Mouse (Mus musculus) forebrain, embryonic 16.5 days (tissue): Measurements from ENCODE around the gene Cep170b. TPM values are rescaled to one million over a fixed set of nuclear protein-coding genes. Genes with fewer than 3 reads are reported as not detected.

Experiments
- ATAC-seq: fragments of 200-750 bp; cut with Nextera tagmentation; 2 replicates; pipeline ENCODE4 v1.8.0; 2017; ENCODE audit warnings: mild to moderate bottlenecking, moderate library complexity
- H3K27ac ChIP-seq: fragments of 300-500 bp; sonication (generic); 2 replicates; pipeline ENCODE4 v1.5.1; 2014; ENCODE audit warnings: low read length, control low read depth
- H3K27me3 ChIP-seq: fragments of 300-500 bp; sonication (generic); replicated peaks from 2 replicates; pipeline ENCODE4 v1.6.1; 2014; ENCODE audit warnings: low read length; ENCODE audit not compliant: control insufficient read depth, insufficient read depth
- H3K36me3 ChIP-seq: fragments of 300-500 bp; sonication (generic); 2 replicates; pipeline ENCODE4 v1.6.1; 2014; ENCODE audit not compliant: control insufficient read depth, insufficient read depth
- H3K4me1 ChIP-seq: fragments of 300-500 bp; sonication (generic); replicated peaks from 2 replicates; pipeline ENCODE4 v1.6.1; 2014; ENCODE audit warnings: low read length; ENCODE audit not compliant: control insufficient read depth, insufficient read depth
- H3K4me2 ChIP-seq: fragments of 300-500 bp; sonication (generic); 2 replicates; pipeline ENCODE4 v1.6.1; 2014; ENCODE audit warnings: mild to moderate bottlenecking, low read length, control low read depth
- H3K4me3 ChIP-seq: fragments of 300-500 bp; sonication (generic); replicated peaks from 2 replicates; pipeline ENCODE4 v1.5.1; 2014; ENCODE audit warnings: mild to moderate bottlenecking, low read length, control low read depth
- H3K9ac ChIP-seq: fragments of 300-500 bp; sonication (generic); replicated peaks from 2 replicates; pipeline ENCODE4 v1.6.1; 2014; ENCODE audit warnings: low read depth, low read length, control low read depth
- H3K9me3 ChIP-seq: fragments of 300-500 bp; sonication (generic); 2 replicates; pipeline ENCODE4 v1.6.1; 2016; ENCODE audit warnings: low read length; ENCODE audit not compliant: control insufficient read depth
- WGBS: fragments of 180-500 bp; shearing (Covaris S2); extraction: QIAGEN DNeasy Blood & Tissue Kit; methylation state at CpG from one replicate; pipeline ENCODE4 v1.1.7; 2014; 5-methylcytosine and 5-hydroxymethylcytosine counted together
- polyA plus RNA-seq: library from polyadenylated mRNA; unstranded; fragments of >200 nt; fragmentation: Nextera tagmentation; extraction: Ambion mirVana; gene quantifications from 2 replicates; pipeline ENCODE4 v1.2.1, GENCODE M21; 2015

Gene Cep170b
- polyA plus RNA-seq, 1 experiment from 2014 or later: 22.9 TPM

DNA sequence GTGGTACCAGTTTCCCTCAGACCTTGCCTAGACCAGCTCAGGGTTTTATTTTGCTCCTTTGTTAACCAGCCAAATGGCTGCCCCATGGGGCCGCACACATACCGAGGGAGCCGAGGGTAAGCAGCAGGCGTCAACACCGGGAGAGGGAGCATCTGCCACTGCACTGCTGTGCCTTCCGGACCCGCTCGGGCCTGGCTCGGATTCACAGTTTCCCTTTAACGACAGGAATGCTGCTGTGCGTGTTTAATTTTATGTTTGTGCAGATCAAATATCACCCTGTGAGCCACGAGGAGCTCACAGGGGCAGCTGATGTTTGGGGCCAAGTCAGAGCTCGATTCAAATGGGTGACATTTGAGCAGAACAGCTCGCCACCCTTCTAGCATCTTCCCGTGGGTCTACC lies 19.7 kb upstream of the Cep170b start:
- no peak for ATAC-seq
- Histone ChIP-seq H3K9me3 (no peaks in the 10 kb centered on the region), H3K4me3 (no peak overlapping the region), H3K27me3 (no peaks in the 10 kb centered on the region), H3K9ac (peak overlapping the region; percentile 35), H3K27ac (no peak overlapping the region), H3K4me2 (peak overlapping the region; percentile 4), H3K4me1 (peaks cover 6% of the 10 kb centered on the region), H3K36me3 (no peaks in the 10 kb centered on the region)
- WGBS: 9% methylated on average over 15 of the region's 15 CpGs

DNA sequence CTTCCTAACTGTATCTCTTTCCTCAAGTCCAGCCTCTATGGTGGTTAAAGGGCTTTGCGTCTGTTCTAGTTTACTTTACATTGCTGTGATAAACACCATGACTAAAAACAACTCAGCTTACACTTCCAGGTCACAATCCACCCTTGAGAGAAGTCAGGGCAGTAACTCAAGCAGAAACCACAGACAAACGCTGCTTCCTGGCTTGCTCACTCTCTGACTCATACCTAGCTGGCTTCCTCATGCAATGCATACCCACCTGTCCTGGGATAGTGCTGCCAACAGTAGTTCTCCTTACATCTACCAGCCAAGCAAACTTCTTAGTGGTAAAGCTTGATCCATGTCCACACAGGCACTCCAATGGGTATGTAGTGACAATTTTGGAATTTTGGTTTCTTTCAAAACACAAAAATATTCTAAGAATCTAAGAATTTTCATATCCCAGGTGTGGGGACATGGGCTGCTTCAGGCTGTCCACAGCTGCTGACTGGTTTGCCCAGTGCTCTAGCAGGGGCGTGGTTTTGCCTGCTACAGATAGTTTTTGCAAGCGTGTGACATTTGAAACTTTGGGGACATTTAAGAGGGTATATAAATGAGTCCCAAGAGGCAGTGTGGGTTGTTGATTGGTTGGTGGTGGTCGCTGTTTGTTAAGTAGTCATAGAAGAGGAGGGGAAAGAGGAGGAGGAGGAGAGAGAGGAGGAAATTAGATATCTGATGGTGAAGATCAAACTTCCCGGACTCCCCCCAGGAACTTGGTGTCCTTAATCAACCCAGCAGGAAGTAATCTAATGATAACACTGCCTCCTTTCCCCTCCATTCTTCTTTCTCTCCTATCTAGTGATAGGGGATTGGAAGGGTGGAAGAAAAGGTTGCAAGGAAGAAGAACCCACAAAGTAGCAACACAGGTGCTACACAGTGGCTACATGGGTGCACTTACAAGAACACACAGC lies 17.6 kb upstream of the Cep170b start:
- no peak for ATAC-seq
- no peaks in the 10 kb centered on the region for H3K36me3 ChIP-seq

GRCm38 (mm10) chr12:112706704-112707572 lies 13.3 kb upstream of the Cep170b start:
- Histone ChIP-seq H3K4me1 (peaks cover 3% of the 10 kb centered on the region), H3K9me3 (no peaks in the 10 kb centered on the region), H3K27ac (no peak overlapping the region), H3K4me3 (0 out of 2 replicates have a peak overlapping the region, but pooled peaks have one; percentile 12), H3K4me2 (peak overlapping the region; percentile 41), H3K9ac (peak overlapping the region; percentile 6), H3K27me3 (no peaks in the 10 kb centered on the region), H3K36me3 (no peaks in the 10 kb centered on the region)
- 12% methylated on average over 32 of the region's 32 CpGs for WGBS
- peak; percentile 90 for ATAC-seq

More for the DNA sequence above, 17.6 kb upstream of the Cep170b start:
- no peak overlapping the region for H3K9ac ChIP-seq
- H3K9me3 ChIP-seq: no peaks in the 10 kb centered on the region
- H3K27ac ChIP-seq: no peak overlapping the region
- 79% methylated on average over 6 of the region's 6 CpGs for WGBS
- no peaks in the 10 kb centered on the region for H3K27me3 ChIP-seq
- H3K4me2 ChIP-seq: no peak overlapping the region
- no peak overlapping the region for H3K4me3 ChIP-seq
- H3K4me1 ChIP-seq: peaks cover 9% of the 10 kb centered on the region

DNA sequence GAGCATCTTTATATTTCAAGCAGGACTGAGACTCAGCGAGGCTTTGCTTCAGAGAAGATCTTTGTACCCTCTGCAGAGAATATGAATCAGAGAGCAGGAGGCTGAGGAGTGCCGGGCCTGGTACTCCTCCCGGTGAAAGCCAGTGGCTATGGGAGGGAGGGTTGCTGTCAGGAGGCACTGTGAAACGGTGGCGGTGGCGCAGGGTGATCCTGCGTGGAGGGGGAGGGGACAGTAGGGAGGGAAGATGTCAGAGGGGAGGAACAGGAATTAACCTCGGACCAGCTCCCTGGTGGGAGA lies 12.7 kb upstream of the Cep170b start:
- 26% methylated on average over 8 of the region's 8 CpGs for WGBS
- peaks cover 3% of the 10 kb centered on the region for H3K4me1 ChIP-seq
- H3K9me3 ChIP-seq: no peaks in the 10 kb centered on the region
- H3K36me3 ChIP-seq: no peaks in the 10 kb centered on the region
- no peaks in the 10 kb centered on the region for H3K27me3 ChIP-seq
- H3K9ac ChIP-seq: peak overlapping the region; percentile 6
- no peak overlapping the region for H3K27ac ChIP-seq
- ATAC-seq: peak; percentile 17; the same call in 1 of the 2 replicates
- no peak overlapping the region for H3K4me3 ChIP-seq
- H3K4me2 ChIP-seq: no peak overlapping the region

DNA sequence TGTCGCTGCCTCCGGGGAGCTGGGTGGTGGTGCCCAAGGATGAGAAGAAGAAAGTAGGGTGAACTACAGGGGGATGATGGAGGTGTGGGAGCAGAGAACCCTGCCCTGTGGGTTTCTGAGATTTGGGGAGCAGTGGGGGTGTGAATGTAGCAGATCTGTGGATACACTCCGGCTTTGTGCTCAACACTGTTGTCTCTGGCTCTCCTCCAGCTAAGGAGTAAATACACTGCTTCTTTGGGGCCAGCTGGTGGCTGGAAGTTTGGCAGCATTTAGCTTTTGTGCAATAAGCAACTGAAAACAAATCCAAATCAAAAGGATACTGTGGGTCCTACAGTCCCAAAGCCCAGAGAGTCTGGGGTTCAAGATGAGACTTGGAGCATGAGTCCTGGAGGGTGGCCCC lies 6.3 kb upstream of the Cep170b start:
- no peaks in the 10 kb centered on the region for H3K27me3 ChIP-seq
- H3K36me3 ChIP-seq: no peaks in the 10 kb centered on the region
- 0 out of 2 replicates have a peak overlapping the region, but pooled peaks have one; percentile 4 for H3K9ac ChIP-seq
- peak overlapping the region; percentile 6 for H3K27ac ChIP-seq
- H3K4me3 ChIP-seq: no peak overlapping the region
- 54% methylated on average over 3 of the region's 3 CpGs for WGBS
- ATAC-seq: peak; percentile 41; the same call in 1 of the 2 replicates
- H3K4me2 ChIP-seq: no peak overlapping the region
- no peaks in the 10 kb centered on the region for H3K9me3 ChIP-seq
- H3K4me1 ChIP-seq: peaks cover 8% of the 10 kb centered on the region

- WGBS: 30% methylated on average over 7 of the region's 7 CpGs
- peaks cover 8% of the 10 kb centered on the region for H3K4me1 ChIP-seq
- no peak overlapping the region for H3K4me3 ChIP-seq
- H3K9me3 ChIP-seq: no peaks in the 10 kb centered on the region
- no peaks in the 10 kb centered on the region for H3K36me3 ChIP-seq
- ATAC-seq: no peak
- no peaks in the 10 kb centered on the region for H3K27me3 ChIP-seq
- H3K4me2 ChIP-seq: no peak overlapping the region
- H3K27ac ChIP-seq: no peak overlapping the region
- no peak overlapping the region for H3K9ac ChIP-seq
Measured at GRCm38 (mm10) chr12:112717140-112717539, 3.1 kb upstream of the Cep170b start.

GRCm38 (mm10) chr12:112718995-112719394 lies 1.3 kb upstream of the Cep170b start:
- no peaks in the 10 kb centered on the region for H3K27me3 ChIP-seq
- no peak for ATAC-seq
- H3K4me2 ChIP-seq: no peak overlapping the region
- no peak overlapping the region for H3K4me3 ChIP-seq
- 75% methylated on average over 5 of the region's 5 CpGs for WGBS
- no peaks in the 10 kb centered on the region for H3K36me3 ChIP-seq
- no peak overlapping the region for H3K9ac ChIP-seq
- H3K27ac ChIP-seq: no peak overlapping the region
- H3K4me1 ChIP-seq: peaks cover 17% of the 10 kb centered on the region
- no peaks in the 10 kb centered on the region for H3K9me3 ChIP-seq

DNA sequence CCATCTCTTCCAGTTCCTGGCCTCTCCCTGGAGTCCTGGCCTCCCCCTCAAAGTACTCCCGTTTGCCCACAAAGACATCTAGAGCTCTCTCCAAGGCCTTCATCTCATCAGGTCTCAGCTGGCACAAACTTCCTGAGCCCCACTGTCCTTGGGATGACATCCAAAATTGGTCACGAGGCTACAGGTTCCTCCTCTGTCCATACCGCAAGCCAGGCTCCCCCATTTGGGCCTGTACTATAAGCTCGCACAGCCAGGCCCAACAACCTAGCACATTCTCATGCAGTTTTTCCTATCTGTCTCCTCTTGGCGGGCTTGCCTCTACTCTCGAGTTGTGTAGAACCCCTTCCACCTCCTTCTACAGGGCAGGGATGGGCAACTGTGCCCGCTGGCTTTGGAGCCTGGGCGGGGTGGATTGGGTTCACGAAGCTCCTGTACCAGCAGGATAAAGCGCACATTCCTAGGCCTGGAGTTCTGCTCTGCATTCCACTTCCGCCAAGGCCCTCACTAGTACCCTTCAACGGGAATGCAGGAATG lies 702 bp downstream of the Cep170b start:
- H3K4me3 ChIP-seq: peak overlapping the region; percentile 78
- peak overlapping the region; percentile 69 for H3K4me2 ChIP-seq
- H3K27me3 ChIP-seq: no peaks in the 10 kb centered on the region
- no peaks in the 10 kb centered on the region for H3K9me3 ChIP-seq
- no peak for ATAC-seq
- 32% methylated on average over 12 of the region's 12 CpGs for WGBS
- H3K9ac ChIP-seq: peak overlapping the region; percentile 84; the same call in 1 of the 2 replicates
- H3K4me1 ChIP-seq: peaks cover 27% of the 10 kb centered on the region
- H3K36me3 ChIP-seq: no peaks in the 10 kb centered on the region
- H3K27ac ChIP-seq: no peak overlapping the region
